Mouse (Mus musculus) lung, postnatal 0 days (tissue): ENCODE measurements around the gene Pkig. TPM values are rescaled to one million over a fixed set of nuclear protein-coding genes. Genes with fewer than 3 reads are reported as not detected.

Experiments used
- ATAC-seq: fragments of 200-750 bp; cut with Nextera tagmentation; 2 replicates; pipeline ENCODE4 v1.8.0; 2017; ENCODE audit warnings: moderate library complexity
- DNase-seq: peaks from one replicate; pipeline ENCODE4 v3.0.0-alpha.2; 2016; ENCODE audit warnings: low spot score
- H3K27ac ChIP-seq: fragments of 300-500 bp; sonication (generic); 2 replicates; pipeline ENCODE4 v1.5.1; 2014; ENCODE audit warnings: antibody characterized with exemption, mild to moderate bottlenecking, low read length, mixed read lengths
- H3K27me3 ChIP-seq: fragments of 300-500 bp; sonication (generic); replicated peaks from 2 replicates; pipeline ENCODE4 v1.6.1; 2014; ENCODE audit warnings: low read length, mixed read lengths; ENCODE audit not compliant: insufficient read depth
- H3K36me3 ChIP-seq: fragments of 300-500 bp; sonication (generic); 2 replicates; pipeline ENCODE4 v1.6.1; 2014; ENCODE audit warnings: low read length, mixed read lengths; ENCODE audit not compliant: insufficient read depth
- H3K4me1 ChIP-seq: fragments of 300-500 bp; sonication (generic); 2 replicates; pipeline ENCODE4 v1.6.1; 2014; ENCODE audit warnings: antibody characterized with exemption, low read depth, low read length, mixed read lengths; ENCODE audit not compliant: insufficient read depth
- H3K4me2 ChIP-seq: fragments of 300-500 bp; sonication (generic); replicated peaks from 2 replicates; pipeline ENCODE4 v1.6.1; 2014; ENCODE audit warnings: low read depth, mild to moderate bottlenecking, low read length, moderate library complexity, mixed read lengths
- H3K4me3 ChIP-seq: fragments of 300-500 bp; sonication (generic); 2 replicates; pipeline ENCODE4 v1.5.1; 2014; ENCODE audit warnings: low read depth, low read length
- H3K9ac ChIP-seq: fragments of 300-500 bp; sonication (generic); replicated peaks from 2 replicates; pipeline ENCODE4 v1.6.1; 2014; ENCODE audit warnings: low read depth, mild to moderate bottlenecking
- H3K9me3 ChIP-seq: fragments of 300-500 bp; sonication (generic); 2 replicates; pipeline ENCODE4 v1.6.1; 2016; ENCODE audit warnings: low read length, mixed read lengths
- CTCF ChIP-seq: IDR thresholded peaks from 2 replicates; pipeline ENCODE4 v1.5.1; 2016; ENCODE audit warnings: antibody characterized with exemption, mild to moderate bottlenecking
- EP300 ChIP-seq: IDR thresholded peaks from 2 replicates; pipeline ENCODE4 v1.6.1; 2016; ENCODE audit warnings: antibody characterized with exemption, mild to moderate bottlenecking, control low read depth
- WGBS: fragments of 180-500 bp; shearing (Covaris S2); extraction: QIAGEN DNeasy Blood & Tissue Kit; methylation state at CpG from one replicate; pipeline ENCODE4 v1.1.7; 2014; 5-methylcytosine and 5-hydroxymethylcytosine counted together
- polyA plus RNA-seq: library from polyadenylated mRNA; unstranded; fragments of >200 nt; fragmentation: Nextera tagmentation; extraction: Ambion mirVana; gene quantifications from 2 replicates; pipeline ENCODE4 v1.2.1, GENCODE M21; 2015

The Pkig gene
- polyA plus RNA-seq, 1 experiment from 2014 or later, result 106 TPM

DNA sequence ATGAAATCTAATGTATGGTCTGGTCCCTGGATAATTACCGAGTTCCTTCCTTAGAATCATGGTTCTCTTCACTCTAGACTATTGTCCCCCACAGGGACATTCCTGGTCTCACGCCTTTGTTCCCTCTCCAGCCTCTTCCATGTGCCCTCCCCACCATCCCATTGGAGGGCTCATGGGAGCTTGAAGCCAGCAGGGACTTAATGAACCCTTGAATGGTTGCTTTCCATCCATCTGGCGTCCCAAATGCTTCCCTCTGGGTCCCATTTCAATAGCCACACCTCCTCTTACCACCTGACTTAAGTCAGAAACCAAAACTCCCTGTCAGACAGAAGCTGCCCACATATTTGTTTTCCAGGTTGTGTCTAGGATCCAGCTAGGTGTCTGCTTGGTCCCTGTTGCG is 61.4 kb downstream of the Pkig start:
- TF ChIP-seq EP300 (no peak), CTCF (no peak)
- no peak overlapping the region for H3K27ac ChIP-seq
- WGBS, result 44% methylated on average over 4 of the region's 4 CpGs
- no peaks in the 10 kb centered on the region for H3K27me3 ChIP-seq
- no peak for DNase-seq
- H3K4me2 ChIP-seq, result no peak overlapping the region
- H3K36me3 ChIP-seq, result no peaks in the 10 kb centered on the region
- ATAC-seq, result peak; percentile 21; the same call in 1 of the 2 replicates
- no peak overlapping the region for H3K9ac ChIP-seq
- no peak overlapping the region for H3K4me3 ChIP-seq
- no peaks in the 10 kb centered on the region for H3K9me3 ChIP-seq
- H3K4me1 ChIP-seq, result peaks cover 5% of the 10 kb centered on the region; the same call in 1 of the 2 replicates

- Histone ChIP-seq H3K27ac (no peak overlapping the region), H3K9ac (no peak overlapping the region), H3K27me3 (no peaks in the 10 kb centered on the region), H3K9me3 (no peaks in the 10 kb centered on the region), H3K4me1 (peaks cover 5% of the 10 kb centered on the region; the same call in 1 of the 2 replicates), H3K4me2 (no peak overlapping the region), H3K36me3 (no peaks in the 10 kb centered on the region), H3K4me3 (no peak overlapping the region)
- TF ChIP-seq CTCF, result no peak
- no peak for TF ChIP-seq EP300
- ATAC-seq, result peak; percentile 32; the same call in 1 of the 2 replicates
- DNase-seq, result no peak
- 46% methylated on average over 7 of the region's 7 CpGs for WGBS
Measured at GRCm38 (mm10) chr2:163722550-163722949, 64.4 kb downstream of the Pkig start.

- 38% methylated on average over 5 of the region's 5 CpGs for WGBS
- H3K9ac ChIP-seq, result no peak overlapping the region
- peak; percentile 55 for ATAC-seq
- no peaks in the 10 kb centered on the region for H3K27me3 ChIP-seq
- no peak overlapping the region for H3K4me2 ChIP-seq
- H3K4me1 ChIP-seq, result no peaks in the 10 kb centered on the region
- H3K36me3 ChIP-seq, result no peaks in the 10 kb centered on the region
- no peak overlapping the region for H3K4me3 ChIP-seq
- TF ChIP-seq EP300, result no peak
- TF ChIP-seq CTCF, result no peak
- DNase-seq, result peak; percentile 58
- no peak overlapping the region for H3K27ac ChIP-seq
- no peaks in the 10 kb centered on the region for H3K9me3 ChIP-seq
Measured at GRCm38 (mm10) chr2:163726766-163727393, 68.7 kb downstream of the Pkig start.

- no peak for DNase-seq
- Histone ChIP-seq H3K4me2 (no peak overlapping the region), H3K4me3 (no peak overlapping the region), H3K27ac (no peak overlapping the region), H3K9me3 (no peaks in the 10 kb centered on the region), H3K36me3 (no peaks in the 10 kb centered on the region), H3K27me3 (no peaks in the 10 kb centered on the region), H3K4me1 (no peaks in the 10 kb centered on the region), H3K9ac (no peak overlapping the region)
- WGBS, result 73% methylated on average over 4 of the region's 4 CpGs
- ATAC-seq, result no peak
- TF ChIP-seq EP300 (no peak), CTCF (no peak)
Measured at GRCm38 (mm10) chr2:163728300-163728699, 70.1 kb downstream of the Pkig start.

- WGBS, result 68% methylated on average over 11 of the region's 11 CpGs
- TF ChIP-seq EP300, result no peak
- no peak for TF ChIP-seq CTCF
Measured at GRCm38 (mm10) chr2:163732021-163732420, 73.8 kb downstream of the Pkig start.

GRCm38 (mm10) chr2:163735163-163735562 is 77.0 kb downstream of the Pkig start:
- DNase-seq (no peak), ATAC-seq (no peak)
- Histone ChIP-seq H3K9ac (no peak overlapping the region), H3K36me3 (no peaks in the 10 kb centered on the region), H3K27me3 (no peaks in the 10 kb centered on the region), H3K4me3 (no peak overlapping the region), H3K4me1 (no peaks in the 10 kb centered on the region), H3K27ac (no peak overlapping the region), H3K4me2 (no peak overlapping the region), H3K9me3 (no peaks in the 10 kb centered on the region)
- TF ChIP-seq CTCF (no peak), EP300 (no peak)
- 81% methylated on average over 9 of the region's 9 CpGs for WGBS

More at GRCm38 (mm10) chr2:163732021-163732420, 73.8 kb downstream of the Pkig start:
- H3K9me3 ChIP-seq, result no peaks in the 10 kb centered on the region
- H3K4me1 ChIP-seq, result no peaks in the 10 kb centered on the region
- no peak overlapping the region for H3K27ac ChIP-seq
- H3K4me2 ChIP-seq, result no peak overlapping the region
- DNase-seq, result no peak
- no peak for ATAC-seq
- no peak overlapping the region for H3K4me3 ChIP-seq
- H3K36me3 ChIP-seq, result no peaks in the 10 kb centered on the region
- H3K9ac ChIP-seq, result no peak overlapping the region
- H3K27me3 ChIP-seq, result no peaks in the 10 kb centered on the region

- no peak for TF ChIP-seq EP300
- TF ChIP-seq CTCF, result no peak
- Histone ChIP-seq H3K4me1 (no peaks in the 10 kb centered on the region), H3K9ac (no peak overlapping the region), H3K4me2 (no peak overlapping the region), H3K27me3 (no peaks in the 10 kb centered on the region), H3K36me3 (no peaks in the 10 kb centered on the region), H3K9me3 (no peaks in the 10 kb centered on the region), H3K4me3 (no peak overlapping the region), H3K27ac (no peak overlapping the region)
- 34% methylated on average over 5 of the region's 6 CpGs for WGBS
- ATAC-seq (peak; percentile 76), DNase-seq (peak; percentile 63)
Measured at GRCm38 (mm10) chr2:163735980-163736379, 77.8 kb downstream of the Pkig start.
